Mouse (Mus musculus): Measurements from ENCODE around the gene Smtnl2. TPM values are rescaled to one million over a fixed set of nuclear protein-coding genes. Genes with fewer than 3 reads are reported as not detected.

The Smtnl2 gene
- polyA plus RNA-seq, 1 experiment from 2014 or later, result 56.1 TPM

DNA sequence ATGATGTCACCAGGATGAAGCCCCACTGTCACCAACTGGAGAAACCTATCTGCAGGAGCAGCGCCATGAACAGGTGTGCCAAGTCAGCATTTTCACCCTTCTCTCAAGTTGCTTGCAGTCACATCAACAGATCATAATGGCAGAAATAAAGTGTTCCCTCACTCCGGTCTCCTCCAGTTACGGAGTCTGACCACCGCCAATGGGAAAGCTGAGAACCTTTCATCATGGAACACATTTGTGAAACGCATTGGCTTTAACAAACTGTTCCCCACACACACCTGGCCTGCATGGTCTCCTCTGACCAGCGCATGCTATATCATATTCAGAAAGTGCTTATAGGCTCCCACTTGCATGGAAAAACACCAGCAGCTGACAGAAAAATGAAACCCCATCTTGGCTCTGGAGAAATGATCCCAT lies 23.4 kb downstream of the Smtnl2 start:
- peaks cover 6% of the 10 kb centered on the region; the same call in 1 of the 2 replicates for H3K36me3 ChIP-seq (ENCODE audit: control insufficient read depth, insufficient read depth, low read length)
- 93% methylated on average over 6 of the region's 6 CpGs for WGBS

GRCm38 (mm10) chr11:72379351-72379750 lies 32.2 kb downstream of the Smtnl2 start:
- Histone ChIP-seq H3K27ac (ENCODE audit: low read depth, low read length) (no peak overlapping the region), H3K4me2 (replicated peaks; ENCODE audit: low read depth, low read length) (no peak overlapping the region), H3K9me3 (ENCODE audit: control insufficient read depth, low read length) (no peaks in the 10 kb centered on the region), H3K4me3 (ENCODE audit: low read length) (no peak overlapping the region), H3K27me3 (ENCODE audit: control insufficient read depth, insufficient read depth, low read length) (no peaks in the 10 kb centered on the region), H3K4me1 (ENCODE audit: control insufficient read depth, insufficient read depth, low read length) (no peaks in the 10 kb centered on the region), H3K36me3 (ENCODE audit: control insufficient read depth, insufficient read depth, low read length) (no peaks in the 10 kb centered on the region), H3K9ac (ENCODE audit: low read depth, low read length) (no peak overlapping the region)
- peak; percentile 69; the same call in 1 of the 2 replicates for ATAC-seq (ENCODE audit: low FRiP score, low TSS enrichment)
- WGBS, result 51% methylated on average over 4 of the region's 4 CpGs

More for the DNA sequence above, 23.4 kb downstream of the Smtnl2 start:
- no peak for ATAC-seq (ENCODE audit: low FRiP score, low TSS enrichment)
- no peak overlapping the region for H3K27ac ChIP-seq (ENCODE audit: low read depth, low read length)
- H3K27me3 ChIP-seq (ENCODE audit: control insufficient read depth, insufficient read depth, low read length), result no peaks in the 10 kb centered on the region
- H3K4me3 ChIP-seq (ENCODE audit: low read length), result no peak overlapping the region
- H3K4me2 ChIP-seq (replicated peaks; ENCODE audit: low read depth, low read length), result no peak overlapping the region
- no peaks in the 10 kb centered on the region for H3K9me3 ChIP-seq (ENCODE audit: control insufficient read depth, low read length)
- H3K9ac ChIP-seq (ENCODE audit: low read depth, low read length), result no peak overlapping the region
- no peaks in the 10 kb centered on the region for H3K4me1 ChIP-seq (ENCODE audit: control insufficient read depth, insufficient read depth, low read length)

DNA sequence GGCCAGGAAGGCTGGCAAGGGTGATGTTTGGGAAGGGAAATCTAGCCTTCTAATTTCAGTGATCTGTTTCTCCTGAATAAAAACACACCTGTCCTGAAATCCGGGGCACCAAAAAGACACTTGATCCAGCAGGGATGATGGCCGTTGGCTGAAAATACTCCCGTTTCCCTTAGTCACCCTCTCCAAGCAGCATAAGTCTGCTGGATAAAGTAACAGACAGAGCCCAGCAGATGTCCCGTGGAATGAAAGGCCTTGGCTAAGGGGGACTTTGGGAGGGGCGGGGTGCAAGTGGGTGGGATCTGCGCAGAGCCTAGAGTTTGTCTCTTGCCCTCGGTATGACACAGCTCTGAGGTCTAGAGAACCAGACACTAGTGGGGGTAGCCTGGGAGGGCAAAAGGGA lies 33.3 kb downstream of the Smtnl2 start:
- Histone ChIP-seq H3K27me3 (ENCODE audit: control insufficient read depth, insufficient read depth, low read length) (no peaks in the 10 kb centered on the region), H3K36me3 (ENCODE audit: control insufficient read depth, insufficient read depth, low read length) (no peaks in the 10 kb centered on the region), H3K4me1 (ENCODE audit: control insufficient read depth, insufficient read depth, low read length) (no peaks in the 10 kb centered on the region), H3K9me3 (ENCODE audit: control insufficient read depth, low read length) (no peaks in the 10 kb centered on the region), H3K4me3 (ENCODE audit: low read length) (no peak overlapping the region), H3K9ac (ENCODE audit: low read depth, low read length) (no peak overlapping the region), H3K27ac (ENCODE audit: low read depth, low read length) (no peak overlapping the region), H3K4me2 (replicated peaks; ENCODE audit: low read depth, low read length) (no peak overlapping the region)
- no peak for ATAC-seq (ENCODE audit: low FRiP score, low TSS enrichment)
- WGBS, result 39% methylated on average over 7 of the region's 7 CpGs

- Histone ChIP-seq H3K9ac (ENCODE audit: low read depth, low read length) (no peak overlapping the region), H3K9me3 (ENCODE audit: control insufficient read depth, low read length) (no peaks in the 10 kb centered on the region), H3K36me3 (ENCODE audit: control insufficient read depth, insufficient read depth, low read length) (no peaks in the 10 kb centered on the region), H3K27me3 (ENCODE audit: control insufficient read depth, insufficient read depth, low read length) (no peaks in the 10 kb centered on the region), H3K4me1 (ENCODE audit: control insufficient read depth, insufficient read depth, low read length) (no peaks in the 10 kb centered on the region), H3K27ac (ENCODE audit: low read depth, low read length) (no peak overlapping the region), H3K4me3 (ENCODE audit: low read length) (no peak overlapping the region), H3K4me2 (replicated peaks; ENCODE audit: low read depth, low read length) (no peak overlapping the region)
- no peak for ATAC-seq (ENCODE audit: low FRiP score, low TSS enrichment)
- WGBS, result 86% methylated on average over 2 of the region's 2 CpGs
Observed at GRCm38 (mm10) chr11:72376562-72376961, 35.0 kb downstream of the Smtnl2 start.

DNA sequence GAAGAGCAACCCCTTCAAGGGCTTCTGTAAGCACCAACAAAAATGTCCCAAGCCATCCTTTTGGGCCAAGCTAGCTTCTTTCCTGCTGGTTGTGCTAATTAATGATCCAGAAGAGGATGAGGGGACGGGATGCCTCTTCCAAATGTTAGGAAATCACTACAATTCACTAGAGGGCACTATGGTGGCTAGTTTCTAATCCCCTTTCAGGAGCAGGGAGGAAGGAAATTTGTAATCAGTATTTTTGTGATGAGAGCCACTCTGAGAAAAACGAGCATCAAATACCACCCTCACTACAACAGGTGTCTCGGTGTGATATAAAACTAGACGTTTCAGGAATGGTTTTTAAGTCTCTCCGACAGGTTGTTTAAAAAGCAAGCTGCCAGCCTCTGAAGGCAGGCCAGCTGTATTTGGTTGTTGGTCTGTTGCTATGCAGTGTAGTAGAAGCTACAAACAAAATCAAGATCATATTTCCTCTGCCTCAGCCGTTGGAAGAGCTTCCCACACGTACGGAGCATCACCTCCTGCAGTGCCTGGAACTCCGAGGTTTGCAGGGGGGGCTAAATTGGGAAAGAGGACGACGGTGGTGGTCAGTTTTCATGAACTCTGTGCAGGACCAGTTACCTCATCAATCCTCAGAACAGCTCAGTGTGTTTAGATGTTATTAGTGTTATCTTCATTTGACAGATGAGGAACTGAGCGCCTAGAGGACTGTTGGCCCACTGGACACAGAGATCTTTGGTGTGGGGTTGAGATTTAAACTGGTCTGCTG lies 41.4 kb downstream of the Smtnl2 start:
- ATAC-seq (ENCODE audit: low FRiP score, low TSS enrichment), result 0 out of 2 replicates have a peak, but pooled peaks have one; percentile 46
- H3K9ac ChIP-seq (ENCODE audit: low read depth, low read length), result no peak overlapping the region
- no peaks in the 10 kb centered on the region for H3K4me1 ChIP-seq (ENCODE audit: control insufficient read depth, insufficient read depth, low read length)
- no peaks in the 10 kb centered on the region for H3K27me3 ChIP-seq (ENCODE audit: control insufficient read depth, insufficient read depth, low read length)
- H3K4me3 ChIP-seq (ENCODE audit: low read length), result no peak overlapping the region
- H3K4me2 ChIP-seq (replicated peaks; ENCODE audit: low read depth, low read length), result no peak overlapping the region
- 24% methylated on average over 12 of the region's 12 CpGs for WGBS
- no peak overlapping the region for H3K27ac ChIP-seq (ENCODE audit: low read depth, low read length)
- no peaks in the 10 kb centered on the region for H3K9me3 ChIP-seq (ENCODE audit: control insufficient read depth, low read length)
- no peaks in the 10 kb centered on the region for H3K36me3 ChIP-seq (ENCODE audit: control insufficient read depth, insufficient read depth, low read length)

GRCm38 (mm10) chr11:72367934-72368674 lies 43.4 kb downstream of the Smtnl2 start:
- 60% methylated on average over 11 of the region's 11 CpGs for WGBS
- no peak overlapping the region for H3K4me3 ChIP-seq (ENCODE audit: low read length)
- H3K36me3 ChIP-seq (ENCODE audit: control insufficient read depth, insufficient read depth, low read length), result no peaks in the 10 kb centered on the region
- H3K9me3 ChIP-seq (ENCODE audit: control insufficient read depth, low read length), result no peaks in the 10 kb centered on the region
- H3K9ac ChIP-seq (ENCODE audit: low read depth, low read length), result no peak overlapping the region
- ATAC-seq (ENCODE audit: low FRiP score, low TSS enrichment), result no peak
- no peak overlapping the region for H3K4me2 ChIP-seq (replicated peaks; ENCODE audit: low read depth, low read length)
- H3K27ac ChIP-seq (ENCODE audit: low read depth, low read length), result no peak overlapping the region
- H3K27me3 ChIP-seq (ENCODE audit: control insufficient read depth, insufficient read depth, low read length), result no peaks in the 10 kb centered on the region
- H3K4me1 ChIP-seq (ENCODE audit: control insufficient read depth, insufficient read depth, low read length), result no peaks in the 10 kb centered on the region

- Histone ChIP-seq H3K4me2 (replicated peaks; ENCODE audit: low read depth, low read length) (no peak overlapping the region), H3K27me3 (ENCODE audit: control insufficient read depth, insufficient read depth, low read length) (no peaks in the 10 kb centered on the region), H3K36me3 (ENCODE audit: control insufficient read depth, insufficient read depth, low read length) (no peaks in the 10 kb centered on the region), H3K4me1 (ENCODE audit: control insufficient read depth, insufficient read depth, low read length) (no peaks in the 10 kb centered on the region), H3K9me3 (ENCODE audit: control insufficient read depth, low read length) (no peaks in the 10 kb centered on the region), H3K27ac (ENCODE audit: low read depth, low read length) (no peak overlapping the region), H3K4me3 (ENCODE audit: low read length) (no peak overlapping the region), H3K9ac (ENCODE audit: low read depth, low read length) (no peak overlapping the region)
- WGBS, result 81% methylated on average over 9 of the region's 9 CpGs
- no peak for ATAC-seq (ENCODE audit: low FRiP score, low TSS enrichment)
Observed at GRCm38 (mm10) chr11:72366126-72366525, 45.4 kb downstream of the Smtnl2 start.

DNA sequence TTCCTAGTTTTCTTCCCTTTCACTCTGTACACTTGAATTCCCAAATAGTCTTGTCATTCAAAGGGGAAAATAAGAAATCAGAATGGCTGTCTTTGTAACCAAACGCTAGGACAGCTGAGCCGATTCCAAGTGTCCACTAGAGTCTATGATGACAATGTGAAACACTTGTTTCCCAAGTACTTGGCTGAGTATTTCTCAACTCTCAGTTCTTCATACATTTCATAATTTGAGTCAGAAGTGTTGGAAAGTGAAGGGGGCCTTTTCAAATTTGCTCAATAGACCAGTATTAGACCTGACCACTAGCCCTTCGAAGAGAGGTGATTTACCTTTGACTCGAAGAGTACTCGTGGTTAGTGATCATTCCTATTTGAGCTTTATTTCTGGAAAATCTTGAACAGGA lies 47.0 kb downstream of the Smtnl2 start:
- 94% methylated on average over 5 of the region's 5 CpGs for WGBS
- no peaks in the 10 kb centered on the region for H3K27me3 ChIP-seq (ENCODE audit: control insufficient read depth, insufficient read depth, low read length)

More for the DNA sequence above, 47.0 kb downstream of the Smtnl2 start:
- no peak for ATAC-seq (ENCODE audit: low FRiP score, low TSS enrichment)
- no peaks in the 10 kb centered on the region for H3K9me3 ChIP-seq (ENCODE audit: control insufficient read depth, low read length)
- no peak overlapping the region for H3K9ac ChIP-seq (ENCODE audit: low read depth, low read length)
- H3K4me2 ChIP-seq (replicated peaks; ENCODE audit: low read depth, low read length), result no peak overlapping the region
- H3K4me1 ChIP-seq (ENCODE audit: control insufficient read depth, insufficient read depth, low read length), result no peaks in the 10 kb centered on the region
- H3K27ac ChIP-seq (ENCODE audit: low read depth, low read length), result no peak overlapping the region
- no peak overlapping the region for H3K4me3 ChIP-seq (ENCODE audit: low read length)
- H3K36me3 ChIP-seq (ENCODE audit: control insufficient read depth, insufficient read depth, low read length), result no peaks in the 10 kb centered on the region
